Mouse (Mus musculus) CH12.LX (cell line): ENCODE results near the gene Clic4.

Source experiments
- CHD1 ChIP-seq: IDR thresholded peaks from 2 replicates; pipeline ENCODE4 v1.6.1; 2012; ENCODE audit warnings: low read depth, low read length, improper control_type of control experiment, inconsistent platforms
- CHD2 ChIP-seq: IDR thresholded peaks from 2 replicates; pipeline ENCODE4 v1.6.1; 2011; ENCODE audit warnings: low read length, improper control_type of control experiment
- CTCF ChIP-seq, 2 experiments: IDR thresholded peaks in 1 of 2; conservative IDR thresholded peaks in 1 of 2; 2 replicates each; pipeline ENCODE4 v1.5.1; 2011 to 2012; ENCODE audit warnings: low read depth in 2 of 2, low read length in 2 of 2, improper control_type of control experiment in 1 of 2, inconsistent platforms in 1 of 2, mild to moderate bottlenecking in 1 of 2, moderate library complexity in 1 of 2
- E2F4 ChIP-seq: IDR thresholded peaks from 2 replicates; pipeline ENCODE4 v1.6.1; 2011; ENCODE audit warnings: low read depth, low read length, improper control_type of control experiment; ENCODE audit not compliant: insufficient replicate concordance
- EP300 ChIP-seq: IDR thresholded peaks from 2 replicates; pipeline ENCODE4 v1.6.1; 2011; ENCODE audit warnings: low read length, improper control_type of control experiment
- HCFC1 ChIP-seq: IDR thresholded peaks from 2 replicates; pipeline ENCODE4 v1.6.1; 2012; ENCODE audit warnings: low read depth, mild to moderate bottlenecking, inconsistent platforms, low read length, improper control_type of control experiment
- KAT2A ChIP-seq: IDR thresholded peaks from 2 replicates; pipeline ENCODE4 v1.6.1; 2012; ENCODE audit warnings: low read length, improper control_type of control experiment, inconsistent platforms; ENCODE audit not compliant: insufficient replicate concordance
- MAX ChIP-seq: IDR thresholded peaks from 2 replicates; pipeline ENCODE4 v1.6.1; 2011; ENCODE audit warnings: low read length, improper control_type of control experiment
- MEF2A ChIP-seq: IDR thresholded peaks from 2 replicates; pipeline ENCODE4 v1.6.1; 2014; ENCODE audit warnings: low read depth, mild to moderate bottlenecking, inconsistent platforms, low read length, improper control_type of control experiment, borderline replicate concordance
- NRF1 ChIP-seq: IDR thresholded peaks from 2 replicates; pipeline ENCODE4 v1.6.1; 2014; ENCODE audit warnings: low read depth, mild to moderate bottlenecking, inconsistent platforms, low read length, improper control_type of control experiment, moderate library complexity
- POLR2A ChIP-seq: IDR thresholded peaks from 2 replicates; pipeline ENCODE4 v1.6.1; 2011; ENCODE audit warnings: low read depth, mild to moderate bottlenecking, improper control_type of control experiment, low read length
- RAD21 ChIP-seq: IDR thresholded peaks from 2 replicates; pipeline ENCODE4 v1.6.1; 2011; ENCODE audit warnings: low read depth, mild to moderate bottlenecking, low read length, improper control_type of control experiment, moderate library complexity
- USF1 ChIP-seq: IDR thresholded peaks from 2 replicates; pipeline ENCODE4 v1.6.1; 2014; ENCODE audit warnings: low read depth, mild to moderate bottlenecking, inconsistent platforms, low read length, improper control_type of control experiment
- ZMIZ1 ChIP-seq: IDR thresholded peaks from 2 replicates; pipeline ENCODE4 v1.6.1; 2012; ENCODE audit warnings: low read depth, mild to moderate bottlenecking, inconsistent platforms, low read length, improper control_type of control experiment

- no peak for TF ChIP-seq POLR2A
- no peak for TF ChIP-seq USF1
- TF ChIP-seq RAD21: no peak
- TF ChIP-seq E2F4: no peak
- no peak for TF ChIP-seq KAT2A
- TF ChIP-seq HCFC1: no peak
- no peak for TF ChIP-seq CHD1
- no peak for TF ChIP-seq CTCF (conservative IDR thresholded peaks at IDR 0.05 in 1 of 2, IDR thresholded peaks at IDR 0.05 in 1 of 2; ENCODE audit: low read depth in 2 of 2, low read length in 2 of 2)
- TF ChIP-seq NRF1: no peak
- TF ChIP-seq CHD2: no peak
- no peak for TF ChIP-seq EP300
- TF ChIP-seq MAX: no peak
- no peak for TF ChIP-seq ZMIZ1
- TF ChIP-seq MEF2A: no peak
These were observed 42.7 kb downstream of the Clic4 start for GRCm38 (mm10) chr4:135229871-135230270.
